Mouse (Mus musculus) T-helper 2 cell (primary cell): ENCODE measurements around the gene Afmid.

Source experiments
- in situ Hi-C: fragments of 300-600 bp; cut with MboI, MseI; formaldehyde crosslinking; loops from one replicate; pipeline ENCODE4 v1.15.1; 2025; ENCODE audit warnings: high pct_unique_total_duplicates

The Afmid gene

GRCm38 (mm10) chr11:117847593-117848215 lies 22.0 kb downstream of the Afmid start:
- in situ Hi-C loops, result no loop called here

- in situ Hi-C loops, result no loop called here
Measured at GRCm38 (mm10) chr11:117848271-117848984, 22.7 kb downstream of the Afmid start.

GRCm38 (mm10) chr11:117848985-117849671 lies 23.4 kb downstream of the Afmid start, which contains the start of gene Birc5:
Gene Birc5, plus strand, starts transcription at chr11:117849251.
- in situ Hi-C loops, result no loop called here

- in situ Hi-C loops, result no loop called here
Measured at GRCm38 (mm10) chr11:117852875-117853274, 27.2 kb downstream of the Afmid start.

- in situ Hi-C loops, result no loop called here
Measured at GRCm38 (mm10) chr11:117854241-117854640, 28.5 kb downstream of the Afmid start.

GRCm38 (mm10) chr11:117855360-117855759 lies 29.6 kb downstream of the Afmid start:
- in situ Hi-C loops, result no loop called here

GRCm38 (mm10) chr11:117855975-117856374 lies 30.3 kb downstream of the Afmid start:
- in situ Hi-C loops, result no loop called here

- in situ Hi-C loops, result no loop called here
Measured at GRCm38 (mm10) chr11:117857462-117857861, 31.7 kb downstream of the Afmid start.

GRCm38 (mm10) chr11:117858392-117858791 lies 32.7 kb downstream of the Afmid start:
- in situ Hi-C loops, result no loop called here

GRCm38 (mm10) chr11:117860601-117861000 lies 34.9 kb downstream of the Afmid start, which contains the start of gene Tmem235:
Gene Tmem235, plus strand, starts transcription at chr11:117860752.
- in situ Hi-C loops, result no loop called here

- in situ Hi-C loops, result no loop called here
Measured at GRCm38 (mm10) chr11:117863174-117863856, 37.6 kb downstream of the Afmid start.

GRCm38 (mm10) chr11:117864805-117865204 lies 39.1 kb downstream of the Afmid start:
- in situ Hi-C loops, result no loop called here

GRCm38 (mm10) chr11:117865988-117866387 lies 40.3 kb downstream of the Afmid start:
- in situ Hi-C loops, result no loop called here

GRCm38 (mm10) chr11:117870688-117871365 lies 45.1 kb downstream of the Afmid start:
- in situ Hi-C loops, result loop anchor here (5.0 kb wide), 1 partner anchor 151 kb away; no protein-coding TSS in a partner anchor

- in situ Hi-C loops, result loop anchor here (5.0 kb wide), 1 partner anchor 151 kb away; no protein-coding TSS in a partner anchor
Measured at GRCm38 (mm10) chr11:117871376-117871775, 45.7 kb downstream of the Afmid start.

GRCm38 (mm10) chr11:117871911-117872584 lies 46.3 kb downstream of the Afmid start:
- in situ Hi-C loops, result loop anchor here (5.0 kb wide), 1 partner anchor 150 kb away; no protein-coding TSS in a partner anchor

- in situ Hi-C loops, result loop anchor here (5.0 kb wide), 1 partner anchor 149 kb away; no protein-coding TSS in a partner anchor
Measured at GRCm38 (mm10) chr11:117872861-117873608, 47.3 kb downstream of the Afmid start, which contains the start of gene Tha1. Gene Tha1, minus strand, starts transcription at chr11:117873481.

- in situ Hi-C loops, result loop anchor here (5.0 kb wide), 1 partner anchor 148 kb away; no protein-coding TSS in a partner anchor
Measured at GRCm38 (mm10) chr11:117874419-117874818, 48.7 kb downstream of the Afmid start.

GRCm38 (mm10) chr11:117875681-117876080 lies 50.0 kb downstream of the Afmid start:
- in situ Hi-C loops, result loop anchor here (5.0 kb wide), 1 partner anchor 33 kb away; no protein-coding TSS in a partner anchor
